Mouse (Mus musculus) heart, embryonic 15.5 days (tissue): Measurements from ENCODE around the gene Ckm. TPM values are rescaled to one million over a fixed set of nuclear protein-coding genes. Genes with fewer than 3 reads are reported as not detected.

ENCODE experiments used
- ATAC-seq: fragments of 200-750 bp; cut with Nextera tagmentation; replicated peaks from 2 replicates; pipeline ENCODE4 v1.8.0; 2017; ENCODE audit warnings: low read depth, moderate TSS enrichment; ENCODE audit not compliant: insufficient number of reproducible peaks, insufficient read depth, low FRiP score
- H3K27ac ChIP-seq: fragments of 300-500 bp; sonication (generic); 2 replicates; pipeline ENCODE4 v1.5.1; 2015; ENCODE audit warnings: mild to moderate bottlenecking, inconsistent platforms
- H3K27me3 ChIP-seq: fragments of 300-500 bp; sonication (generic); 2 replicates; pipeline ENCODE4 v1.6.1; 2015; ENCODE audit warnings: inconsistent platforms
- H3K36me3 ChIP-seq: fragments of 300-500 bp; sonication (generic); 2 replicates; pipeline ENCODE4 v1.6.1; 2015; ENCODE audit warnings: mild to moderate bottlenecking, inconsistent platforms
- H3K4me1 ChIP-seq: fragments of 300-500 bp; sonication (generic); replicated peaks from 2 replicates; pipeline ENCODE4 v1.6.1; 2015; ENCODE audit warnings: inconsistent platforms
- H3K4me2 ChIP-seq: fragments of 300-500 bp; sonication (generic); 2 replicates; pipeline ENCODE4 v1.6.1; 2015; ENCODE audit warnings: inconsistent platforms, mild to moderate bottlenecking, moderate library complexity
- H3K4me3 ChIP-seq: fragments of 300-500 bp; sonication (generic); 2 replicates; pipeline ENCODE4 v1.5.1; 2015; ENCODE audit warnings: mild to moderate bottlenecking, inconsistent platforms
- H3K9ac ChIP-seq: fragments of 300-500 bp; sonication (generic); 2 replicates; pipeline ENCODE4 v1.6.1; 2015; ENCODE audit warnings: mild to moderate bottlenecking, inconsistent platforms
- H3K9me3 ChIP-seq: fragments of 300-500 bp; sonication (generic); replicated peaks from 2 replicates; pipeline ENCODE4 v1.6.1; 2016; ENCODE audit warnings: inconsistent platforms
- WGBS: fragments of 180-500 bp; shearing (Covaris S2); methylation state at CpG from one replicate; pipeline ENCODE4 v1.1.7; 2015; ENCODE audit warnings: mixed read lengths; 5-methylcytosine and 5-hydroxymethylcytosine counted together
- polyA plus RNA-seq: library from polyadenylated mRNA; unstranded; fragments of >200 nt; fragmentation: Nextera tagmentation; extraction: Ambion mirVana; gene quantifications from 2 replicates; pipeline ENCODE4 v1.2.1, GENCODE M21; 2015

Ckm gene
- polyA plus RNA-seq, 1 experiment from 2014 or later: 2,052 TPM

- Histone ChIP-seq H3K4me2 (no peak overlapping the region), H3K36me3 (peaks cover 19% of the 10 kb centered on the region; the same call in 1 of the 2 replicates), H3K9me3 (no peaks in the 10 kb centered on the region), H3K4me1 (peaks cover 43% of the 10 kb centered on the region), H3K27ac (no peak overlapping the region), H3K4me3 (no peak overlapping the region), H3K27me3 (peaks cover 26% of the 10 kb centered on the region), H3K9ac (no peak overlapping the region)
- no peak for ATAC-seq
- 54% methylated on average over 15 of the region's 15 CpGs for WGBS
Observed at GRCm38 (mm10) chr7:19416590-19416989, 12.0 kb downstream of the Ckm start.

DNA sequence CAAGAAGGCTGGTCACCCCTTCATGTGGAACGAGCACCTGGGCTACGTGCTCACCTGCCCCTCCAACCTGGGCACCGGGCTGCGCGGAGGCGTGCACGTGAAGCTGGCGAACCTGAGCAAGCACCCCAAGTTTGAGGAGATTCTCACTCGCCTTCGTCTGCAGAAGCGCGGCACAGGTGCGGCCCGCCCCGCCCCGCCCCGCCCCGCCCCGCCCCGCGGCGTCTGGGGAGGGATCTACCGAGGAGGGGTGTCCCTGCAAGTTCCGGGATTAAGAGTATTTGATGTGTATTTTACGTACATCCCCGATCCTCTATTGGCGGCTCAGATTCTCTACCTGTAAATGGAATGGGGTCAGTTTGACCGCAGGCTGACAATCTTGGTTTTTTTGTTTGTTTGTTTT, 15.5 kb downstream of the Ckm start:
- 12% methylated on average over 28 of the region's 28 CpGs for WGBS
- Histone ChIP-seq H3K36me3 (peaks cover 18% of the 10 kb centered on the region; the same call in 1 of the 2 replicates), H3K27ac (no peak overlapping the region), H3K9ac (no peak overlapping the region), H3K9me3 (no peaks in the 10 kb centered on the region), H3K27me3 (peaks cover 26% of the 10 kb centered on the region), H3K4me2 (peak overlapping the region; percentile 15; the same call in 1 of the 2 replicates), H3K4me3 (no peak overlapping the region), H3K4me1 (peaks cover 32% of the 10 kb centered on the region)
- ATAC-seq: no peak

DNA sequence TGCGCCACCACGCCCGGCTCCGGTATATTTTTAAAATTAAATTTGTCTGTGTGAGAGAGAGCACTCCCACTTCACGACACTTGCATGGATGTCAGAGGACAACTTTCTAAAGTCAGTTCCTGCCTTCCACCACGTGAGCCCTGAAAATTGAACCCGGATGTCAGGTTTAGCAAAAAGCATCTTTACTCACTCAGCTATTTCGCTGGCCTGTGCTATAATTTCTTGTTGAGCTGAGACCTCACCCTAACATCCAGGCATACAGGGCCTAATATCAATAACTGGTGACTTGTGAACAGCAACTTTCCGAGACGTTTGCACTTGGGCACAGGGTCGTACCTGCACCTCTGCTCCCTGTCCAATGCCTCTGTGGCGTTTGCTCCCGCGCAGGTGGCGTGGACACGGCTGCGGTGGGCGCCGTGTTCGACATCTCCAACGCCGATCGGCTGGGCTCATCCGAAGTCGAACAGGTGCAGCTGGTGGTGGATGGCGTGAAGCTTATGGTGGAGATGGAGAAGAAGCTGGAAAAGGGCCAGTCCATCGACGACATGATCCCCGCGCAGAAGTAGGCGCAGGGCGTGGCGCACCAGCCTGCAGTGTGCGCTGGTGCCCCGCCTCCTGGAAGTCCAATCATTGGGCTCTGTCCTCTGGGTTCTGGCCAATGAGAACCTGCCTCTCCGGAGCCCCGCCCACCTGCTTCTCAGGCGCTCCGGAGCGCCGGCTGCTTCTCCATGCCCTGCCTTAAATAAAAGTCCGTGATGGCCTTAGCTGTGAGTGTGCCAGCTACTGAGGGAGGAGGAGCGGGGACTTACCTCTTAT, 16.5 kb downstream of the Ckm start:
- WGBS: 14% methylated on average over 43 of the region's 43 CpGs
- ATAC-seq: peak; percentile 87
- H3K27ac ChIP-seq: no peak overlapping the region

GRCm38 (mm10) chr7:19423083-19423482, 18.5 kb downstream of the Ckm start:
- Histone ChIP-seq H3K9ac (no peak overlapping the region), H3K4me1 (peaks cover 17% of the 10 kb centered on the region), H3K9me3 (no peaks in the 10 kb centered on the region), H3K4me2 (no peak overlapping the region), H3K27ac (no peak overlapping the region), H3K4me3 (no peak overlapping the region), H3K36me3 (peaks cover 36% of the 10 kb centered on the region), H3K27me3 (peaks cover 25% of the 10 kb centered on the region)
- WGBS: 83% methylated on average over 3 of the region's 3 CpGs
- ATAC-seq: no peak

More for the DNA sequence above, 16.5 kb downstream of the Ckm start:
- peak overlapping the region; percentile 30 for H3K4me3 ChIP-seq
- peaks cover 26% of the 10 kb centered on the region for H3K4me1 ChIP-seq
- no peaks in the 10 kb centered on the region for H3K9me3 ChIP-seq
- H3K9ac ChIP-seq: no peak overlapping the region
- peak overlapping the region; percentile 55 for H3K4me2 ChIP-seq
- H3K36me3 ChIP-seq: peaks cover 24% of the 10 kb centered on the region
- H3K27me3 ChIP-seq: peaks cover 26% of the 10 kb centered on the region

- 47% methylated on average over 4 of the region's 4 CpGs for WGBS
- peaks cover 41% of the 10 kb centered on the region for H3K36me3 ChIP-seq
Observed at GRCm38 (mm10) chr7:19424051-19424450, 19.5 kb downstream of the Ckm start.

GRCm38 (mm10) chr7:19426349-19426748, 21.8 kb downstream of the Ckm start:
- no peak for ATAC-seq
- Histone ChIP-seq H3K9ac (no peak overlapping the region), H3K4me2 (no peak overlapping the region), H3K4me1 (peaks cover 3% of the 10 kb centered on the region), H3K27ac (no peak overlapping the region), H3K27me3 (0 out of 2 replicates have a peak, but pooled peaks cover 2% of the 10 kb centered on the region), H3K36me3 (peaks cover 59% of the 10 kb centered on the region), H3K4me3 (no peak overlapping the region), H3K9me3 (no peaks in the 10 kb centered on the region)
- 78% methylated on average over 6 of the region's 6 CpGs for WGBS

More at GRCm38 (mm10) chr7:19424051-19424450, 19.5 kb downstream of the Ckm start:
- no peak overlapping the region for H3K4me3 ChIP-seq
- H3K27ac ChIP-seq: no peak overlapping the region
- H3K9me3 ChIP-seq: no peaks in the 10 kb centered on the region
- no peak overlapping the region for H3K4me2 ChIP-seq
- H3K9ac ChIP-seq: no peak overlapping the region
- H3K27me3 ChIP-seq: peaks cover 20% of the 10 kb centered on the region
- peaks cover 17% of the 10 kb centered on the region for H3K4me1 ChIP-seq
- no peak for ATAC-seq

DNA sequence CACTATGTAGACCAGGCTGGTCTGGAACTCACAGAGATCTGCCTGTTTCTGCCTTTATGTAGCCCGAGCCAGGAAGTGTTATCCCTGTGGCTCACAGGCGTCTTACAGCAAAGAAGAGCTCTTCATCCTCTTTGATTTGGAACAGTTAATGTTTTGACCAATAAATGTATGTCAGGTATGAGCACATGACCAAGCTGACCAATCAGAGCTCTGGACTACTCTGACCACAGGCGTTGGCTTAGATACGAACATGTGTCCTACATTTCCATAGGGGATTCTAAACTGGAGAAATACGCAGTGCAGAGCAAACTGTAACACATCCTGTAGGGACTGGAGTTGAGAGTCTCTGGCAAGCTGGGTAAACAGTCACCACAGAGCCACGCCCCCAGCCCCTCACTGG, 22.3 kb downstream of the Ckm start:
- peaks cover 64% of the 10 kb centered on the region for H3K36me3 ChIP-seq
- H3K27ac ChIP-seq: no peak overlapping the region
- H3K4me3 ChIP-seq: no peak overlapping the region
- no peak overlapping the region for H3K4me2 ChIP-seq
- WGBS: 84% methylated on average over 6 of the region's 6 CpGs
- no peak overlapping the region for H3K9ac ChIP-seq
- H3K9me3 ChIP-seq: no peaks in the 10 kb centered on the region
- H3K27me3 ChIP-seq: no peaks in the 10 kb centered on the region
- ATAC-seq: no peak
- H3K4me1 ChIP-seq: no peaks in the 10 kb centered on the region

GRCm38 (mm10) chr7:19427999-19428650, 23.5 kb downstream of the Ckm start:
- H3K4me3 ChIP-seq: no peak overlapping the region
- no peaks in the 10 kb centered on the region for H3K4me1 ChIP-seq
- H3K36me3 ChIP-seq: peaks cover 73% of the 10 kb centered on the region
- H3K27me3 ChIP-seq: no peaks in the 10 kb centered on the region
- H3K9ac ChIP-seq: no peak overlapping the region
- no peak overlapping the region for H3K4me2 ChIP-seq
- no peak overlapping the region for H3K27ac ChIP-seq
- H3K9me3 ChIP-seq: no peaks in the 10 kb centered on the region
- 77% methylated on average over 15 of the region's 15 CpGs for WGBS
- no peak for ATAC-seq

DNA sequence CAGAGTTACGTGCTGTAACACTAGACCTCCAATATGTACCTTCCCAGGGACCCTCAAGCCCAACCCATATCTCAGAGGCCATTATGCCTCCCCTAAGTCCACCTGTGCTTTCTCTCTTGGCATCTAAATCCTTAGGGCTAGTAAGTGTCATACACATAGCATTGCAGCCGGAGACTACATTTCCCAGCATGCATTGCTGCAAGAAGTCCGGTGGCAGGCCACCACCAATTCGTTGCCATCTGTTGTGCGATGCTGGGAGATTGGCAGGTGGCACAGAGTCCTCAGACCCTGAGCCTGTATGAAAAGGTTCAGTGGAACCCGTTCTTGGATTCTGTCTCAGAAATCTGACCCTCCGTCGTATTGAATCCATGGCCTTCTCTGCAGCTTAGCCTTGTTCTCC, 25.1 kb downstream of the Ckm start:
- no peak for ATAC-seq

GRCm38 (mm10) chr7:19430402-19430801, 25.8 kb downstream of the Ckm start:
- Histone ChIP-seq H3K27ac (no peak overlapping the region), H3K27me3 (no peaks in the 10 kb centered on the region), H3K4me3 (no peak overlapping the region), H3K4me1 (no peaks in the 10 kb centered on the region), H3K36me3 (peaks cover 93% of the 10 kb centered on the region), H3K9ac (no peak overlapping the region), H3K9me3 (no peaks in the 10 kb centered on the region), H3K4me2 (no peak overlapping the region)
- ATAC-seq: no peak
- WGBS: 81% methylated on average over 6 of the region's 6 CpGs

More for the DNA sequence above, 25.1 kb downstream of the Ckm start:
- 77% methylated on average over 8 of the region's 8 CpGs for WGBS
- Histone ChIP-seq H3K27me3 (no peaks in the 10 kb centered on the region), H3K4me3 (no peak overlapping the region), H3K9ac (no peak overlapping the region), H3K27ac (no peak overlapping the region), H3K4me2 (no peak overlapping the region), H3K4me1 (no peaks in the 10 kb centered on the region), H3K36me3 (peaks cover 89% of the 10 kb centered on the region), H3K9me3 (no peaks in the 10 kb centered on the region)

- no peaks in the 10 kb centered on the region for H3K4me1 ChIP-seq
- H3K36me3 ChIP-seq: peaks cover 92% of the 10 kb centered on the region
- H3K4me2 ChIP-seq: no peak overlapping the region
- H3K9me3 ChIP-seq: no peaks in the 10 kb centered on the region
- WGBS: 96% methylated on average over 2 of the region's 2 CpGs
- no peaks in the 10 kb centered on the region for H3K27me3 ChIP-seq
- no peak overlapping the region for H3K4me3 ChIP-seq
- H3K27ac ChIP-seq: no peak overlapping the region
- ATAC-seq: no peak
- H3K9ac ChIP-seq: no peak overlapping the region
Observed at GRCm38 (mm10) chr7:19432475-19432874, 27.9 kb downstream of the Ckm start.
